In genomic region chr5:64136325-64136724, GRCm38 (mm10) we compare ENCODE assay signal across 10 mouse cellular contexts. TPM values are rescaled to one million over a fixed set of nuclear protein-coding genes. Genes with fewer than 3 reads are reported as not detected.
DNase-seq lines count a peak whose midpoint lies in the region; ATAC-seq and TF ChIP-seq lines count a peak whose summit lies in the region.
"Had no signal": no experiment of that assay in that cellular context is flagged by ENCODE, and none has a peak within 500 bp of the region (broad histone marks: within the 10 kb centered on the region; RNA-seq: fewer than 3 reads in every experiment).

No protein-coding gene starts in this region.

- no peaks in the 10 kb centered on the region for H3K4me1 ChIP-seq in heart, postnatal 0 days (ENCODE audit: control insufficient read depth, insufficient read depth)
- no peaks in the 10 kb centered on the region for H3K4me1 ChIP-seq in G1E (ENCODE audit: insufficient read depth, low read depth, low read length)
- H3K4me1 ChIP-seq: limb, embryonic 13.5 days had no signal

- no peak overlapping the region for H3K4me3 ChIP-seq in heart, postnatal 0 days (ENCODE audit: low read depth, low read length)
- no peak overlapping the region for H3K4me3 ChIP-seq in G1E (ENCODE audit: low read depth, low read length)
- H3K4me3 ChIP-seq: erythroblast, embryonic 14.5 days; limb, embryonic 13.5 days had no signal

- no peak overlapping the region for H3K9ac ChIP-seq in heart, postnatal 0 days (replicated peaks; ENCODE audit: low read depth, low read length)
- H3K9ac ChIP-seq: limb, embryonic 13.5 days had no signal

- DNase-seq in heart, postnatal 0 days (ENCODE audit: low spot score), result no peak
- DNase-seq in heart, adult 8-10 months (ENCODE audit: low spot score), result no peak
- DNase-seq in 416B (ENCODE audit: low read depth) (peak; percentile 69), G1E (ENCODE audit: low spot score) (no peak)
- peak; percentile 29 to 32 for DNase-seq in kidney, postnatal 4 days
- DNase-seq in spleen, postnatal 4 days (ENCODE audit: low spot score in 2 of 2), result no peak
- no peak for DNase-seq in neural tube, embryonic 10.5 days (ENCODE audit: extremely low spot score, low spot score)
- no peak for DNase-seq in heart, postnatal 25 days (ENCODE audit: low spot score)

- WGBS in heart, postnatal 0 days, result 63% methylated on average over 5 of the region's 5 CpGs

- ATAC-seq in heart, postnatal 0 days (ENCODE audit: insufficient read depth, low read depth), result no peak
- no peak for ATAC-seq in G1E (ENCODE audit: extremely low read depth, insufficient number of reproducible peaks, low FRiP score, poor library complexity, severe bottlenecking)

- TF ChIP-seq CTCF in heart, postnatal 0 days (IDR thresholded peaks at IDR 0.05; ENCODE audit: low read depth), result peak; percentile 57
- peak; percentile 23; the same call in 1 of the 2 replicates for TF ChIP-seq CTCF in G1E (IDR thresholded peaks at IDR 0.05; ENCODE audit: low read depth, low read length)

- H3K4me2 ChIP-seq in heart, postnatal 0 days (ENCODE audit: low read depth, low read length), result no peak overlapping the region
- H3K4me2 ChIP-seq: limb, embryonic 13.5 days had no signal

- H3K27ac ChIP-seq in heart, postnatal 0 days (ENCODE audit: low read depth), result no peak overlapping the region
- H3K27ac ChIP-seq: limb, embryonic 13.5 days had no signal

- H3K36me3 ChIP-seq in heart, postnatal 0 days (replicated peaks; ENCODE audit: control insufficient read depth, insufficient read depth, low read length), result no peaks in the 10 kb centered on the region
- H3K36me3 ChIP-seq in G1E (replicated peaks), result no peaks in the 10 kb centered on the region
- H3K36me3 ChIP-seq: limb, embryonic 13.5 days had no signal

- H3K27me3 ChIP-seq in heart, postnatal 0 days (ENCODE audit: control insufficient read depth, insufficient read depth, low read length), result no peaks in the 10 kb centered on the region
- H3K27me3 ChIP-seq in G1E (ENCODE audit: insufficient read depth, low read length), result peaks cover 5% of the 10 kb centered on the region; the same call in 1 of the 2 replicates
- H3K27me3 ChIP-seq: limb, embryonic 13.5 days had no signal

- TF ChIP-seq EP300 in heart, postnatal 0 days (IDR thresholded peaks at IDR 0.05; ENCODE audit: low read depth), result no peak

- intact Hi-C loops in heart, postnatal 25 days (cut with DNase I), result no loop called here

- no peaks in the 10 kb centered on the region for H3K9me3 ChIP-seq in heart, postnatal 0 days (replicated peaks; ENCODE audit: control insufficient read depth, low read length)
- H3K9me3 ChIP-seq in G1E (replicated peaks), result no peaks in the 10 kb centered on the region
- H3K9me3 ChIP-seq: limb, embryonic 13.5 days had no signal

RNA-seq across cellular contexts. Expression of gene Tbc1d1, which starts 19.8 kb away (rescaled TPM):
- 43.7 and 55.4 TPM in 2 replicates for total RNA-seq in heart, postnatal 0 days (2014; rRNA removed; ENCODE audit: low replicate concordance)
- polyA plus RNA-seq in heart, postnatal 0 days (2015; fragmentation: Nextera tagmentation; extraction: Ambion mirVana), result 18.3 and 22.4 TPM in 2 replicates
- total RNA-seq in heart, adult 8-10 months (2022), result 10 to 100 TPM; 11.1 to 15.7 (median 13.5) TPM
- total RNA-seq in G1E (2014; fragmentation: Nextera tagmentation) (10.3 and 11.7 TPM in 2 replicates), G1E (2017) (17.1 and 17.3 TPM in 2 replicates)
- polyA plus RNA-seq in G1E (2012), result 3.6 and 4.2 TPM in 2 replicates
- total RNA-seq in heart, postnatal 25 days (2021), result 10 to 100 TPM; 17.0 to 20.2 TPM

RNA-seq across cellular contexts. Expression of gene Pgm2, which starts 43.6 kb away (rescaled TPM):
- total RNA-seq in heart, postnatal 0 days (2014; rRNA removed; ENCODE audit: low replicate concordance), result 5.8 and 6.5 TPM in 2 replicates
- 9.6 and 10.4 TPM in 2 replicates for polyA plus RNA-seq in heart, postnatal 0 days (2015; fragmentation: Nextera tagmentation; extraction: Ambion mirVana)
- total RNA-seq in heart, adult 8-10 months (2022), result 1 to 10 TPM; 4.1 to 5.1 (median 4.8) TPM
- total RNA-seq in G1E (2014; fragmentation: Nextera tagmentation) (101 and 110 TPM in 2 replicates), G1E (2017) (64.1 and 65.8 TPM in 2 replicates)
- 49.0 and 61.2 TPM in 2 replicates for polyA plus RNA-seq in G1E (2012)
- total RNA-seq in heart, postnatal 25 days (2021), result 1 to 10 TPM; 5.7 to 6.8 TPM

Comparison
In these comparisons a context has a peak if more than half of its experiments do, and no peak if none do; other contexts are left out.
1. DNase-seq: peak in 416B (single experiment) and kidney, postnatal 4 days (2 of 2); none in heart, postnatal 0 days (single experiment), heart, adult 8-10 months (single experiment), G1E (single experiment), spleen, postnatal 4 days (0 of 2), neural tube, embryonic 10.5 days (single experiment) and heart, postnatal 25 days (single experiment).